Mouse (Mus musculus): Measurements from ENCODE around the gene Klhl12. TPM values are rescaled to one million over a fixed set of nuclear protein-coding genes. Genes with fewer than 3 reads are reported as not detected.
"Not testable (repeated sequence)": the region's sequence is repeated elsewhere in the genome, so short reads cannot be mapped to it uniquely, and the experiment has no call there.

Gene Klhl12
- polyA plus RNA-seq, 3 experiments from 2014 or later: 8.7 to 15.5 (median 12.7) TPM

- ATAC-seq: no peak
These were observed 61.3 kb downstream of the Klhl12 start for GRCm38 (mm10) chr1:134516491-134517198.

- not testable (repeated sequence) for ATAC-seq
These were observed 62.5 kb downstream of the Klhl12 start for GRCm38 (mm10) chr1:134517841-134518240.

- peak; percentile 97 for ATAC-seq
These were observed 63.3 kb downstream of the Klhl12 start for GRCm38 (mm10) chr1:134518677-134519076.

GRCm38 (mm10) chr1:134519201-134519600 is 63.9 kb downstream of the Klhl12 start:
- ATAC-seq: not testable (repeated sequence)

GRCm38 (mm10) chr1:134520001-134520721 is 64.8 kb downstream of the Klhl12 start:
- ATAC-seq: no peak

GRCm38 (mm10) chr1:134521163-134521562 is 65.8 kb downstream of the Klhl12 start:
- no peak for ATAC-seq

GRCm38 (mm10) chr1:134522325-134522724 is 67.0 kb downstream of the Klhl12 start:
- no peak for ATAC-seq

GRCm38 (mm10) chr1:134524424-134524823 is 69.1 kb downstream of the Klhl12 start:
- peak; percentile 77 for ATAC-seq

GRCm38 (mm10) chr1:134525015-134525414 is 69.7 kb downstream of the Klhl12 start:
- ATAC-seq: no peak

GRCm38 (mm10) chr1:134526752-134527151 is 71.4 kb downstream of the Klhl12 start:
- ATAC-seq: no peak

GRCm38 (mm10) chr1:134530618-134531017 is 75.3 kb downstream of the Klhl12 start:
- ATAC-seq: no peak

GRCm38 (mm10) chr1:134533710-134534109 is 78.4 kb downstream of the Klhl12 start:
- ATAC-seq: not testable (repeated sequence)

- no peak for ATAC-seq
These were observed 79.7 kb downstream of the Klhl12 start for GRCm38 (mm10) chr1:134535054-134535453.

- ATAC-seq: no peak
These were observed 80.2 kb downstream of the Klhl12 start for GRCm38 (mm10) chr1:134535513-134535912.

GRCm38 (mm10) chr1:134540610-134541009 is 85.3 kb downstream of the Klhl12 start:
- ATAC-seq: no peak

Other genes starting within 250 kb of the Klhl12 start
- not detected for gene Adora1, start 220.1 kb upstream of the Klhl12 start, polyA plus RNA-seq (2017; shearing (Covaris generic))
- not detected for gene Myog, start 165.5 kb upstream of the Klhl12 start, polyA plus RNA-seq (2017; shearing (Covaris generic))
- 1 to 10 TPM in 1 of 3 experiments, under 1 TPM in 1, not detected in 1; 0.24 to 1.4 TPM for gene Ppfia4, start 122.6 kb upstream of the Klhl12 start, polyA plus RNA-seq (2017; shearing (Covaris generic))
- 10 to 100 TPM; 25.8 to 26.9 (median 26.6) TPM for gene Tmem183a, start 93.6 kb upstream of the Klhl12 start, polyA plus RNA-seq (2017; shearing (Covaris generic))
- not detected for gene 4933406M09Rik, start 69.6 kb upstream of the Klhl12 start, polyA plus RNA-seq (2017; shearing (Covaris generic))
- 10 to 100 TPM; 15.3 to 29.6 (median 23.0) TPM for gene Cyb5r1, start 50.0 kb upstream of the Klhl12 start, polyA plus RNA-seq (2017; shearing (Covaris generic))
- 10 to 100 TPM; 25.7 to 45.5 (median 33.0) TPM for gene Adipor1, start 40.2 kb upstream of the Klhl12 start, polyA plus RNA-seq (2017; shearing (Covaris generic))
- gene Rabif, start 39.1 kb downstream of the Klhl12 start, polyA plus RNA-seq (2017; shearing (Covaris generic)): 10 to 100 TPM; 40.2 to 42.7 (median 41.7) TPM
- not detected for gene Mgat4e, start 94.2 kb downstream of the Klhl12 start, polyA plus RNA-seq (2017; shearing (Covaris generic))
- gene Kdm5b, start 104.6 kb downstream of the Klhl12 start, polyA plus RNA-seq (2017; shearing (Covaris generic)): 10 to 100 TPM in 2 of 3 experiments, 1 to 10 TPM in 1; 6.4 to 19.8 (median 16.5) TPM
- under 1 TPM; 0.10 to 0.44 (median 0.11) TPM for gene Syt2, start 191.1 kb downstream of the Klhl12 start, polyA plus RNA-seq (2017; shearing (Covaris generic))